Mouse (Mus musculus): Measurements from ENCODE around the gene Pcsk5. TPM values are rescaled to one million over a fixed set of nuclear protein-coding genes. Genes with fewer than 3 reads are reported as not detected.

Gene Pcsk5
- polyA plus RNA-seq, 1 experiment from 2014 or later: 10.0 TPM

GRCm38 (mm10) chr19:17732676-17733277 lies 104.7 kb downstream of the Pcsk5 start:
- Histone ChIP-seq H3K27ac (ENCODE audit: low read length) (no peak overlapping the region), H3K4me1 (ENCODE audit: control insufficient read depth, insufficient read depth, low read length) (no peaks in the 10 kb centered on the region), H3K9ac (ENCODE audit: low read length) (no peak overlapping the region)

DNA sequence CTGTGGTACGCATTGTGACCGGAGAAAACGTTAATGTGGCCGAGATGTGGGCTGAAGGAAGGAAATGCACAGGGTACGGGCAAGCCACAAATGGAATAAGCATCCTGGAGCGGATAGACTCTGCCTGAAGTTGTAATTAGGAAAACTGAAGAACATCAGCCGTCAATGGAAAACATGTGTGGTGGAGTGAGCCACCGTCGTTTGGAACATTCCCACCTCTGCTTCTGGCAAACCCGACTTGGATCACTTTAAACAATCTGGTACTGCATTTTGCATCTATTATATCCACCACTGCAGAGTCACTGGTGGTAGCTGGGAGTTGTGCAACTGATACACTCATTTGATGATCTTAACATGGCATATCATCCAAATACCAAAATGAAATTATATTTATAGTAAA lies 120.4 kb downstream of the Pcsk5 start:
- H3K4me3 ChIP-seq (ENCODE audit: low read length): no peak overlapping the region
- H3K9ac ChIP-seq (ENCODE audit: low read length): no peak overlapping the region
- no peak overlapping the region for H3K27ac ChIP-seq (ENCODE audit: low read length)
- WGBS: 78% methylated on average over 10 of the region's 10 CpGs
- no peaks in the 10 kb centered on the region for H3K36me3 ChIP-seq (ENCODE audit: control insufficient read depth, insufficient read depth)
- peaks cover 12% of the 10 kb centered on the region for H3K4me1 ChIP-seq (ENCODE audit: control insufficient read depth, insufficient read depth, low read length)
- ATAC-seq (replicated peaks; ENCODE audit: extremely low read depth, insufficient read depth, low FRiP score): no peak
- no peaks in the 10 kb centered on the region for H3K9me3 ChIP-seq (replicated peaks; ENCODE audit: control insufficient read depth, low read length)
- H3K27me3 ChIP-seq (ENCODE audit: control insufficient read depth, insufficient read depth, low read length): no peaks in the 10 kb centered on the region
- H3K4me2 ChIP-seq (ENCODE audit: low read depth, low read length): no peak overlapping the region

More at GRCm38 (mm10) chr19:17732676-17733277, 104.7 kb downstream of the Pcsk5 start:
- H3K36me3 ChIP-seq (ENCODE audit: control insufficient read depth, insufficient read depth): no peaks in the 10 kb centered on the region
- no peaks in the 10 kb centered on the region for H3K27me3 ChIP-seq (ENCODE audit: control insufficient read depth, insufficient read depth, low read length)
- no peak overlapping the region for H3K4me3 ChIP-seq (ENCODE audit: low read length)
- no peak overlapping the region for H3K4me2 ChIP-seq (ENCODE audit: low read depth, low read length)
- ATAC-seq (replicated peaks; ENCODE audit: extremely low read depth, insufficient read depth, low FRiP score): no peak
- H3K9me3 ChIP-seq (replicated peaks; ENCODE audit: control insufficient read depth, low read length): no peaks in the 10 kb centered on the region

GRCm38 (mm10) chr19:17715281-17715955 lies 122.0 kb downstream of the Pcsk5 start:
- Histone ChIP-seq H3K27me3 (ENCODE audit: control insufficient read depth, insufficient read depth, low read length) (no peaks in the 10 kb centered on the region), H3K4me1 (ENCODE audit: control insufficient read depth, insufficient read depth, low read length) (peaks cover 12% of the 10 kb centered on the region), H3K27ac (ENCODE audit: low read length) (peak overlapping the region; percentile 78), H3K4me3 (ENCODE audit: low read length) (no peak overlapping the region), H3K9me3 (replicated peaks; ENCODE audit: control insufficient read depth, low read length) (no peaks in the 10 kb centered on the region), H3K36me3 (ENCODE audit: control insufficient read depth, insufficient read depth) (no peaks in the 10 kb centered on the region), H3K9ac (ENCODE audit: low read length) (0 out of 2 replicates have a peak overlapping the region, but pooled peaks have one; percentile 9), H3K4me2 (ENCODE audit: low read depth, low read length) (peak overlapping the region; percentile 44; the same call in 1 of the 2 replicates)
- WGBS: 25% methylated on average over 9 of the region's 9 CpGs
- peak; percentile 83 for ATAC-seq (replicated peaks; ENCODE audit: extremely low read depth, insufficient read depth, low FRiP score)

DNA sequence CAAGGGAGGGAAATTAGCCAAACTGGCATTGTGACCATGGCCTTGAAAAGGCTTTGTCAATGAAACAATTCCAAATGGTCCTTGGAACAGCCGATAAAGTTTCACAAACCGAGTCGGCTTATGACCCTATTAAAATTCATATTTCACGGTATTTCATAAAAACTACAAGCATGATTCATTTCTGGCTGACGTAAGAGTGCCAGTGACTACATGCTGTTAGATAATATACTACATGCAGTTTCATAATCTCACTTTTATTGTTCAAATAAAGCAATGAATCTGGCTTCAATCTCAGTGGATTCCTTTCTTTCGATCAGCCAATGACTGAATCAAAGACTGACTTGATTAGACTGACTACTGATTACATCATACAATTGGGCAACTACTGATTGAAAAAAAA lies 145.8 kb downstream of the Pcsk5 start:
- Histone ChIP-seq H3K27ac (ENCODE audit: low read length) (no peak overlapping the region), H3K4me3 (ENCODE audit: low read length) (no peak overlapping the region), H3K9ac (ENCODE audit: low read length) (no peak overlapping the region), H3K27me3 (ENCODE audit: control insufficient read depth, insufficient read depth, low read length) (no peaks in the 10 kb centered on the region), H3K4me1 (ENCODE audit: control insufficient read depth, insufficient read depth, low read length) (no peaks in the 10 kb centered on the region), H3K4me2 (ENCODE audit: low read depth, low read length) (no peak overlapping the region), H3K9me3 (replicated peaks; ENCODE audit: control insufficient read depth, low read length) (no peaks in the 10 kb centered on the region), H3K36me3 (ENCODE audit: control insufficient read depth, insufficient read depth) (no peaks in the 10 kb centered on the region; the same call in 1 of the 2 replicates)
- ATAC-seq (replicated peaks; ENCODE audit: extremely low read depth, insufficient read depth, low FRiP score): no peak
- 92% methylated on average over 6 of the region's 6 CpGs for WGBS

DNA sequence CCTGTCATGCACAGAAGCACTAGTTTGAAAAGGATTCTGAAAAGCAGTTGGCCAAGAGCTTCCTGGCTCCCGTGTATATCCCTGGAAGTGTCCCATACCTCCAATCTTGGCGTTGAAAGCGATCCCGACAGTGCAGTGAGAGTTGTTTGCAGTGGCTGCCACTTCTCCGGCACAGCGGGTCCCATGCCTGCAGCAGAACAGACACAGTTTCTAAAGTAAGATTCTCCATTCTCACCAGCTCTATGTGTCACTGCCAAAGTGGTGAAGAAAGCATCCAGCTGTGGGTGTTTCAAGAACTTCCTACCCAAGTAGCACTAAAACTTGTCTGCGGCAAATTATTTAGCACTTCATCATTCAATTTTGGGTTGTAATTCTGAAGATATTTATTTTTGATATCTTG lies 159.1 kb downstream of the Pcsk5 start:
- Histone ChIP-seq H3K27ac (ENCODE audit: low read length) (no peak overlapping the region), H3K4me2 (ENCODE audit: low read depth, low read length) (no peak overlapping the region), H3K36me3 (ENCODE audit: control insufficient read depth, insufficient read depth) (peaks cover 9% of the 10 kb centered on the region; the same call in 1 of the 2 replicates), H3K27me3 (ENCODE audit: control insufficient read depth, insufficient read depth, low read length) (no peaks in the 10 kb centered on the region), H3K4me3 (ENCODE audit: low read length) (no peak overlapping the region), H3K9ac (ENCODE audit: low read length) (no peak overlapping the region), H3K9me3 (replicated peaks; ENCODE audit: control insufficient read depth, low read length) (no peaks in the 10 kb centered on the region), H3K4me1 (ENCODE audit: control insufficient read depth, insufficient read depth, low read length) (no peaks in the 10 kb centered on the region)
- WGBS: 59% methylated on average over 7 of the region's 7 CpGs
- no peak for ATAC-seq (replicated peaks; ENCODE audit: extremely low read depth, insufficient read depth, low FRiP score)

GRCm38 (mm10) chr19:17662676-17663075 lies 174.8 kb downstream of the Pcsk5 start:
- no peaks in the 10 kb centered on the region for H3K27me3 ChIP-seq (ENCODE audit: control insufficient read depth, insufficient read depth, low read length)
- no peak overlapping the region for H3K9ac ChIP-seq (ENCODE audit: low read length)
- H3K9me3 ChIP-seq (replicated peaks; ENCODE audit: control insufficient read depth, low read length): no peaks in the 10 kb centered on the region
- 84% methylated on average over 3 of the region's 3 CpGs for WGBS
- no peaks in the 10 kb centered on the region for H3K4me1 ChIP-seq (ENCODE audit: control insufficient read depth, insufficient read depth, low read length)
- H3K4me2 ChIP-seq (ENCODE audit: low read depth, low read length): no peak overlapping the region
- H3K4me3 ChIP-seq (ENCODE audit: low read length): no peak overlapping the region
- no peaks in the 10 kb centered on the region for H3K36me3 ChIP-seq (ENCODE audit: control insufficient read depth, insufficient read depth)
- ATAC-seq (replicated peaks; ENCODE audit: extremely low read depth, insufficient read depth, low FRiP score): no peak
- H3K27ac ChIP-seq (ENCODE audit: low read length): no peak overlapping the region

DNA sequence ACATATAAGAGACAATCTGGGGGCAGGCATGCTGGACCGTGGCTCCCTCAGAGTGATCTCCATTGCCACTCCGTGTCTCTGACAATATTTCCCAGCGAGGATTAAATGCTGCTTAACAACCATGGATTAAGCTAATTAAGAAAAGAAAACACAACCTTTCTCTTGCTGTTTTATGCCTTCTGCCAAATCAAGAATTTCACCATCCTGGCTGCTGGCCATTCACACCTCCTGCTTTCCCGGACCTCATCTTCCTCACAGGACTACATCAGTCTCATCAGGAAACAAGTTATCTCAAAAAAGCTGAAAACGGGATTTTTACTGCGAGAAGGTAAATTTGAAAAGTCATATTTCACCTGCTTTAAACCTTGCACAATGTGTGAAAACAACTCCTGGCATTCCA lies 175.2 kb downstream of the Pcsk5 start:
- H3K36me3 ChIP-seq (ENCODE audit: control insufficient read depth, insufficient read depth): no peaks in the 10 kb centered on the region
- 76% methylated on average over 6 of the region's 6 CpGs for WGBS
- H3K9ac ChIP-seq (ENCODE audit: low read length): no peak overlapping the region
- no peaks in the 10 kb centered on the region for H3K4me1 ChIP-seq (ENCODE audit: control insufficient read depth, insufficient read depth, low read length)
- H3K27me3 ChIP-seq (ENCODE audit: control insufficient read depth, insufficient read depth, low read length): no peaks in the 10 kb centered on the region
- no peak overlapping the region for H3K4me3 ChIP-seq (ENCODE audit: low read length)
- ATAC-seq (replicated peaks; ENCODE audit: extremely low read depth, insufficient read depth, low FRiP score): no peak
- no peak overlapping the region for H3K4me2 ChIP-seq (ENCODE audit: low read depth, low read length)
- H3K27ac ChIP-seq (ENCODE audit: low read length): no peak overlapping the region
- no peaks in the 10 kb centered on the region for H3K9me3 ChIP-seq (replicated peaks; ENCODE audit: control insufficient read depth, low read length)

GRCm38 (mm10) chr19:17659321-17659720 lies 178.1 kb downstream of the Pcsk5 start:
- H3K9me3 ChIP-seq (replicated peaks; ENCODE audit: control insufficient read depth, low read length): no peaks in the 10 kb centered on the region
- no peak overlapping the region for H3K27ac ChIP-seq (ENCODE audit: low read length)
- no peaks in the 10 kb centered on the region for H3K4me1 ChIP-seq (ENCODE audit: control insufficient read depth, insufficient read depth, low read length)
- H3K4me2 ChIP-seq (ENCODE audit: low read depth, low read length): no peak overlapping the region
- WGBS: 79% methylated on average over 3 of the region's 3 CpGs
- H3K36me3 ChIP-seq (ENCODE audit: control insufficient read depth, insufficient read depth): 0 out of 2 replicates have a peak, but pooled peaks cover 2% of the 10 kb centered on the region
- no peak overlapping the region for H3K9ac ChIP-seq (ENCODE audit: low read length)
- no peak overlapping the region for H3K4me3 ChIP-seq (ENCODE audit: low read length)
- ATAC-seq (replicated peaks; ENCODE audit: extremely low read depth, insufficient read depth, low FRiP score): no peak
- H3K27me3 ChIP-seq (ENCODE audit: control insufficient read depth, insufficient read depth, low read length): no peaks in the 10 kb centered on the region

DNA sequence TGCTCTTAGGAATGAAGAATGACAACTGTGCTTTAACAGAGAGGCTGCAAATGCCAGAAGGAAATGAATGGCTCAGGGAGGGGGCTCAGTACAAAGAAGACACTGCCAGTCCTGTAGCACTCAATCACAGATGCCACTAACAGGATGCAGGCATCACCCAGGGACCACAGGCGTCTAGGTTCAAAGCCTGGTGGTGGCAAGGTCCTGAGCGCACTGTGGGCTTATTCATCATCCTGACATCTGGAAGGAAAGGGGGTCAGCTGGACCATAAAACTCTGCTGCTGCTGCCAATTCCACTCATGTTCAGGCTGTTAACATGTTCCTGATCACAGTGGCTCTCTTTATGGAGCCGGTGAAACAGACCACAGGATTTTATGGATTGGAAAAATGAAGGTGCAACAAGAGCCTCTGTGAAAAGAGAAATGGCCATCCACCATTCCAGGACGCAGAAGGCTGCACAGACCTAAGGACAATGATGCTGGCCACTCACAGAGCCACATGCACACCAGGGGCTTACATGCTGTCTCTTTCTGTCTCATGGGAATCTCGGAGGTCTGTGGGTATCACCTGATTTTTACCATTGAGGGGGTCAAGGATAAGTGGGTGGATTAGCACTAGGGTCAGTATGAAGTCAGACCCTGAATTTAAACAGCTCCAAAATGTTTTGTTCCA lies 186.5 kb downstream of the Pcsk5 start:
- 61% methylated on average over 5 of the region's 5 CpGs for WGBS
- ATAC-seq (replicated peaks; ENCODE audit: extremely low read depth, insufficient read depth, low FRiP score): no peak
- no peak overlapping the region for H3K4me3 ChIP-seq (ENCODE audit: low read length)

More for the DNA sequence above, 186.5 kb downstream of the Pcsk5 start:
- no peak overlapping the region for H3K27ac ChIP-seq (ENCODE audit: low read length)
- no peak overlapping the region for H3K9ac ChIP-seq (ENCODE audit: low read length)
- H3K4me1 ChIP-seq (ENCODE audit: control insufficient read depth, insufficient read depth, low read length): no peaks in the 10 kb centered on the region
- no peak overlapping the region for H3K4me2 ChIP-seq (ENCODE audit: low read depth, low read length)
- no peaks in the 10 kb centered on the region for H3K27me3 ChIP-seq (ENCODE audit: control insufficient read depth, insufficient read depth, low read length)
- no peaks in the 10 kb centered on the region for H3K9me3 ChIP-seq (replicated peaks; ENCODE audit: control insufficient read depth, low read length)
- H3K36me3 ChIP-seq (ENCODE audit: control insufficient read depth, insufficient read depth): 0 out of 2 replicates have a peak, but pooled peaks cover 2% of the 10 kb centered on the region

Measured in heart, embryonic 16.5 days (tissue).